Comparison of ENCODE assay signal across 32 mouse cellular contexts in genomic region chr5:103994669-103995068, GRCm38 (mm10). TPM values are rescaled to one million over a fixed set of nuclear protein-coding genes. Genes with fewer than 3 reads are reported as not detected.
DNase-seq lines count a peak whose midpoint lies in the region; ATAC-seq and TF ChIP-seq lines count a peak whose summit lies in the region.
"Had no signal": no experiment of that assay in that cellular context is flagged by ENCODE, and none has a peak within 500 bp of the region (broad histone marks: within the 10 kb centered on the region; RNA-seq: fewer than 3 reads in every experiment).

No protein-coding gene starts in this region.

- H3K9ac ChIP-seq in MEL (ENCODE audit: control insufficient read depth, low read depth, low read length, poor library complexity, severe bottlenecking) = no peak overlapping the region
- no peak overlapping the region for H3K9ac ChIP-seq in liver, embryonic 13.5 days
- H3K9ac ChIP-seq: embryonic facial prominence, embryonic 13.5 days; forebrain, embryonic 12.5 days; heart, embryonic 12.5 days; hindbrain, embryonic 14.5 days; kidney, embryonic 15.5 days; limb, embryonic 13.5 days; midbrain, embryonic 15.5 days had no signal

- DNase-seq in MEL (ENCODE audit: low read depth, low spot score) = no peak
- DNase-seq in c-Kit-positive CD71-positive TER-119-positive erythroid progenitor cells, embryonic 14.5 days (ENCODE audit: low spot score) = peak; percentile 57
- peak; percentile 18 for DNase-seq in liver, embryonic 13.5 days
- no peak for DNase-seq in spleen, postnatal 36 days (ENCODE audit: low spot score in 2 of 2)
- no peak for DNase-seq in gastrocnemius, adult 8-10 months (ENCODE audit: low spot score in 2 of 2)
- DNase-seq in kidney, adult 18-20 months = no peak
- DNase-seq: adrenal gland, adult 2 months; cerebellum, adult 9-10 months; gastrocnemius, postnatal 25 days; heart, adult 11 months; heart, postnatal 4 days; kidney, adult 11 months; lung, adult 2 months; spleen, adult 18-20 months; thymus, adult 2 months; thymus, postnatal 36 days had no signal

- no peak overlapping the region for H3K4me3 ChIP-seq in MEL (ENCODE audit: control insufficient read depth in 1 of 2, insufficient read depth in 1 of 2, low read depth in 2 of 2, low read length in 2 of 2)
- no peak overlapping the region for H3K4me3 ChIP-seq in liver, embryonic 13.5 days (replicated peaks)
- H3K4me3 ChIP-seq: embryonic facial prominence, embryonic 13.5 days; erythroblast, embryonic 14.5 days; forebrain, embryonic 12.5 days; heart, embryonic 12.5 days; kidney, embryonic 15.5 days; layer of hippocampus, adult 2 months; limb, embryonic 13.5 days; midbrain, embryonic 10.5 days; midbrain, embryonic 15.5 days had no signal

- ATAC-seq in liver, embryonic 13.5 days (ENCODE audit: low read depth) = peak; percentile 88
- ATAC-seq in megakaryocyte progenitor cell, adult 5-6 weeks (replicated peaks; ENCODE audit: poor library complexity) = peak; percentile 64
- ATAC-seq: midbrain, embryonic 15.5 days had no signal

- TF ChIP-seq EP300 in MEL (IDR thresholded peaks at IDR 0.05; ENCODE audit: low read depth in 1 of 2, low read length in 2 of 2) = no peak

- TF ChIP-seq POLR2A in MEL (IDR thresholded peaks at IDR 0.05; ENCODE audit: control insufficient read depth in 1 of 2, insufficient read depth in 1 of 2, low read depth in 1 of 2, low read length in 2 of 2, poor library complexity in 1 of 2) = no peak

- H3K36me3 ChIP-seq in MEL (ENCODE audit: control insufficient read depth in 1 of 2, insufficient read depth in 2 of 2, low read length in 2 of 2) = peaks cover 0 to 12% of the 10 kb centered on the region in 2 experiments; a peak in 2 of 4 replicates
- peaks cover 5% of the 10 kb centered on the region; the same call in 1 of the 2 replicates for H3K36me3 ChIP-seq in liver, embryonic 13.5 days
- H3K36me3 ChIP-seq: embryonic facial prominence, embryonic 13.5 days; forebrain, embryonic 12.5 days; limb, embryonic 13.5 days; midbrain, embryonic 10.5 days; midbrain, embryonic 15.5 days had no signal

- H3K4me1 ChIP-seq in MEL (ENCODE audit: control insufficient read depth in 1 of 2, insufficient read depth in 2 of 2, low read length in 2 of 2) = peaks cover 4 to 9% of the 10 kb centered on the region in 2 experiments; a peak in 3 of 4 replicates
- peaks cover 17% of the 10 kb centered on the region for H3K4me1 ChIP-seq in liver, embryonic 13.5 days (replicated peaks)
- H3K4me1 ChIP-seq: embryonic facial prominence, embryonic 13.5 days; forebrain, embryonic 12.5 days; heart, embryonic 12.5 days; kidney, embryonic 15.5 days; limb, embryonic 13.5 days; midbrain, embryonic 10.5 days; midbrain, embryonic 15.5 days had no signal

- TF ChIP-seq CTCF in MEL (IDR thresholded peaks at IDR 0.05 in 2 of 3, conservative IDR thresholded peaks at IDR 0.05 in 1 of 3; ENCODE audit: control insufficient read depth in 1 of 3, insufficient read depth in 1 of 3, low read depth in 2 of 3, low read length in 3 of 3, poor library complexity in 1 of 3, severe bottlenecking in 1 of 3) = no peak

- no peaks in the 10 kb centered on the region for H3K79me2 ChIP-seq in MEL (ENCODE audit: control insufficient read depth, insufficient read depth, low read length, poor library complexity)

- H3K27ac ChIP-seq in MEL (ENCODE audit: control insufficient read depth, low read depth, low read length) = no peak overlapping the region
- H3K27ac ChIP-seq in liver, embryonic 13.5 days = 0 out of 2 replicates have a peak overlapping the region, but pooled peaks have one; percentile 23
- H3K27ac ChIP-seq: embryonic facial prominence, embryonic 13.5 days; forebrain, embryonic 12.5 days; hindbrain, embryonic 14.5 days; kidney, embryonic 15.5 days; layer of hippocampus, adult 2 months; limb, embryonic 13.5 days; macrophage; midbrain, embryonic 10.5 days; midbrain, embryonic 15.5 days had no signal

- TF ChIP-seq RAD21 in MEL (IDR thresholded peaks at IDR 0.05; ENCODE audit: low read depth, low read length) = no peak

- H3K4me2 ChIP-seq in liver, embryonic 13.5 days = no peak overlapping the region
- H3K4me2 ChIP-seq: embryonic facial prominence, embryonic 13.5 days; forebrain, embryonic 12.5 days; heart, embryonic 12.5 days; hindbrain, embryonic 14.5 days; kidney, embryonic 15.5 days; limb, embryonic 13.5 days; midbrain, embryonic 15.5 days had no signal

- no peaks in the 10 kb centered on the region for H3K27me3 ChIP-seq in MEL (ENCODE audit: control insufficient read depth in 1 of 2, insufficient read depth in 2 of 2, low read length in 2 of 2)
- no peaks in the 10 kb centered on the region for H3K27me3 ChIP-seq in liver, embryonic 13.5 days
- H3K27me3 ChIP-seq: embryonic facial prominence, embryonic 13.5 days; forebrain, embryonic 12.5 days; heart, embryonic 12.5 days; kidney, embryonic 15.5 days; limb, embryonic 13.5 days; midbrain, embryonic 15.5 days had no signal

- no peaks in the 10 kb centered on the region for H3K9me3 ChIP-seq in MEL (replicated peaks; ENCODE audit: insufficient read depth, low read length)
- H3K9me3 ChIP-seq in liver, embryonic 13.5 days (replicated peaks) = no peaks in the 10 kb centered on the region
- H3K9me3 ChIP-seq: embryonic facial prominence, embryonic 13.5 days; forebrain, embryonic 12.5 days; heart, embryonic 12.5 days; kidney, embryonic 15.5 days; limb, embryonic 13.5 days; midbrain, embryonic 10.5 days; midbrain, embryonic 15.5 days had no signal

- WGBS in liver, embryonic 13.5 days (ENCODE audit: insufficient replicate concordance) = 35% methylated on average over 4 of the region's 4 CpGs

TF ChIP-seq in MEL, 35 proteins besides CTCF, POLR2A, EP300 and RAD21:
- TF ChIP-seq GATA1 (IDR thresholded peaks at IDR 0.05; ENCODE audit: low read depth, low read length) (0 out of 2 replicates have a peak, but pooled peaks have one; percentile 4), MYC (IDR thresholded peaks at IDR 0.05; ENCODE audit: low read depth, low read length) (no peak), TCF12 (IDR thresholded peaks at IDR 0.05; ENCODE audit: low read depth, low read length) (0 out of 2 replicates have a peak, but pooled peaks have one; percentile 21)

RNA-seq across cellular contexts. Expression of gene Hsd17b13, which starts 17.5 kb away (rescaled TPM):
- total RNA-seq in MEL (2012; rRNA removed) = not detected in 2 replicates
- polyA plus RNA-seq in MEL (2012; ENCODE audit: insufficient read depth in 1 of 2, insufficient read length in 2 of 2, low read depth in 1 of 2, low replicate concordance in 2 of 2, missing spikeins in 1 of 2) = under 1 TPM in 1 of 2 experiments, not detected in 1; 0.08 TPM
- 1.3 and 1.9 TPM in 2 replicates for polyA plus RNA-seq in liver, embryonic 13.5 days (2015; fragmentation: Nextera tagmentation; extraction: Ambion mirVana)
- total RNA-seq in megakaryocyte progenitor cell, adult 5-6 weeks (2015) = not detected in 2 replicates
- total RNA-seq in megakaryocyte progenitor cell, adult 5-6 weeks (2017) = 0.12 TPM in 1 of 2 replicates, not detected in the other
- not detected for total RNA-seq in gastrocnemius, adult 8-10 months (2022)
- total RNA-seq: gastrocnemius, postnatal 25 days; layer of hippocampus, adult 2 months; layer of hippocampus, postnatal 25 days had no signal
- polyA plus RNA-seq: adrenal gland, adult 2 months; brain, embryonic 14.5 days; CD4-positive, CD25-positive, alpha-beta regulatory T cell, adult 4 months; embryonic facial prominence, embryonic 13.5 days; erythroblast, embryonic 14.5 days; forebrain, embryonic 12.5 days; heart, embryonic 12.5 days; hindbrain, embryonic 14.5 days; limb, embryonic 13.5 days; macrophage; midbrain, embryonic 10.5 days; neural tube, embryonic 11.5 days; thymus, adult 2 months had no signal

RNA-seq across cellular contexts. Expression of gene Hsd17b11, which starts 27.1 kb away (rescaled TPM):
- total RNA-seq in MEL (2012; rRNA removed) = 8.7 and 11.2 TPM in 2 replicates
- 10 to 100 TPM in 1 of 2 experiments, not detected in 1; 16.0 TPM for polyA plus RNA-seq in MEL (2012; ENCODE audit: insufficient read depth in 1 of 2, insufficient read length in 2 of 2, low read depth in 1 of 2, low replicate concordance in 2 of 2, missing spikeins in 1 of 2)
- 2.1 and 2.6 TPM in 2 replicates for polyA plus RNA-seq in liver, embryonic 13.5 days (2015; fragmentation: Nextera tagmentation; extraction: Ambion mirVana)
- total RNA-seq in megakaryocyte progenitor cell, adult 5-6 weeks (2015) = 76.9 and 81.8 TPM in 2 replicates
- total RNA-seq in megakaryocyte progenitor cell, adult 5-6 weeks (2017) = 90.0 and 93.6 TPM in 2 replicates
- total RNA-seq in gastrocnemius, adult 8-10 months (2022) = 1 to 10 TPM; 4.8 to 8.4 (median 7.0) TPM

RNA-seq across cellular contexts. Expression of gene Nudt9, which starts 51.4 kb away (rescaled TPM):
- total RNA-seq in MEL (2012; rRNA removed) = 83.2 and 102 TPM in 2 replicates
- 100 to 1,000 TPM in 1 of 2 experiments, not detected in 1; 125 TPM for polyA plus RNA-seq in MEL (2012; ENCODE audit: insufficient read depth in 1 of 2, insufficient read length in 2 of 2, low read depth in 1 of 2, low replicate concordance in 2 of 2, missing spikeins in 1 of 2)
- 84.0 and 89.0 TPM in 2 replicates for polyA plus RNA-seq in liver, embryonic 13.5 days (2015; fragmentation: Nextera tagmentation; extraction: Ambion mirVana)
- total RNA-seq in megakaryocyte progenitor cell, adult 5-6 weeks (2015) = 26.1 and 27.6 TPM in 2 replicates
- total RNA-seq in megakaryocyte progenitor cell, adult 5-6 weeks (2017) = 54.8 and 64.6 TPM in 2 replicates
- 10 to 100 TPM; 62.8 to 74.7 (median 69.1) TPM for total RNA-seq in gastrocnemius, adult 8-10 months (2022)

Comparison
In these comparisons a context has a peak if more than half of its experiments do, and no peak if none do; other contexts are left out.
1. DNase-seq: peak in c-Kit-positive CD71-positive TER-119-positive erythroid progenitor cells, embryonic 14.5 days (single experiment) and liver, embryonic 13.5 days (single experiment); none in MEL (single experiment), spleen, postnatal 36 days (0 of 2), gastrocnemius, adult 8-10 months (0 of 2) and kidney, adult 18-20 months (single experiment).